Mouse (Mus musculus) urinary bladder, postnatal 36 days (tissue): Measurements from ENCODE around the gene Pkmyt1.

Source experiments
- DNase-seq, 2 experiments: peaks; one replicate each; pipeline ENCODE4 v3.0.0; 2022; ENCODE audit warnings: low spot score in 2 of 2, mixed read lengths in 1 of 2

The Pkmyt1 gene

GRCm38 (mm10) chr17:23725999-23726757 lies at the start of gene Pkmyt1:
Pkmyt1 (plus strand) TSS chr17:23726336.
- DNase-seq = peak; percentile 91 to 95

GRCm38 (mm10) chr17:23676473-23677031 lies 49.6 kb upstream of the Pkmyt1 start:
- peak in 1 of 2 experiments; percentile 37 for DNase-seq

GRCm38 (mm10) chr17:23677236-23677679 lies 48.9 kb upstream of the Pkmyt1 start, which contains the start of gene Tnfrsf12a:
Tnfrsf12a (minus strand) TSS chr17:23677468.
- peak; percentile 81 to 87 for DNase-seq

- no peak for DNase-seq
Measured at GRCm38 (mm10) chr17:23679127-23679835, 46.9 kb upstream of the Pkmyt1 start, which contains the start of gene Cldn6. Cldn6 (plus strand) TSS chr17:23679249.

- no peak for DNase-seq
Measured at GRCm38 (mm10) chr17:23680336-23680735, 45.8 kb upstream of the Pkmyt1 start.

- peak in 1 of 2 experiments; percentile 11 for DNase-seq
Measured at GRCm38 (mm10) chr17:23681086-23681485, 45.0 kb upstream of the Pkmyt1 start.

- DNase-seq = no peak
Measured at GRCm38 (mm10) chr17:23682092-23682491, 44.0 kb upstream of the Pkmyt1 start.

- no peak for DNase-seq
Measured at GRCm38 (mm10) chr17:23682530-23682929, 43.6 kb upstream of the Pkmyt1 start.

GRCm38 (mm10) chr17:23683226-23683625 lies 42.9 kb upstream of the Pkmyt1 start:
- DNase-seq = no peak

GRCm38 (mm10) chr17:23683856-23684672 lies 42.1 kb upstream of the Pkmyt1 start, which contains the start of gene Cldn9:
Cldn9 (minus strand) TSS chr17:23684026.
- DNase-seq = no peak

- no peak for DNase-seq
Measured at GRCm38 (mm10) chr17:23694491-23694890, 31.6 kb upstream of the Pkmyt1 start.

- DNase-seq = no peak
Measured at GRCm38 (mm10) chr17:23695801-23696200, 30.3 kb upstream of the Pkmyt1 start.

GRCm38 (mm10) chr17:23699131-23700077 lies 26.7 kb upstream of the Pkmyt1 start:
- DNase-seq = peak; percentile 30 to 38

GRCm38 (mm10) chr17:23700079-23700478 lies 26.1 kb upstream of the Pkmyt1 start:
- DNase-seq = peak; percentile 75 to 91

GRCm38 (mm10) chr17:23703301-23703700 lies 22.8 kb upstream of the Pkmyt1 start:
- no peak for DNase-seq

GRCm38 (mm10) chr17:23704741-23705140 lies 21.4 kb upstream of the Pkmyt1 start:
- no peak for DNase-seq

- DNase-seq = no peak
Measured at GRCm38 (mm10) chr17:23705525-23706104, 20.5 kb upstream of the Pkmyt1 start.

- DNase-seq = peak; percentile 61 to 73
Measured at GRCm38 (mm10) chr17:23706212-23706611, 19.9 kb upstream of the Pkmyt1 start.

- no peak for DNase-seq
Measured at GRCm38 (mm10) chr17:23717003-23717402, 9.1 kb upstream of the Pkmyt1 start.

GRCm38 (mm10) chr17:23719455-23719854 lies 6.7 kb upstream of the Pkmyt1 start:
- no peak for DNase-seq
